ENCODE assay signal across 15 mouse cellular contexts in the genomic region with DNA sequence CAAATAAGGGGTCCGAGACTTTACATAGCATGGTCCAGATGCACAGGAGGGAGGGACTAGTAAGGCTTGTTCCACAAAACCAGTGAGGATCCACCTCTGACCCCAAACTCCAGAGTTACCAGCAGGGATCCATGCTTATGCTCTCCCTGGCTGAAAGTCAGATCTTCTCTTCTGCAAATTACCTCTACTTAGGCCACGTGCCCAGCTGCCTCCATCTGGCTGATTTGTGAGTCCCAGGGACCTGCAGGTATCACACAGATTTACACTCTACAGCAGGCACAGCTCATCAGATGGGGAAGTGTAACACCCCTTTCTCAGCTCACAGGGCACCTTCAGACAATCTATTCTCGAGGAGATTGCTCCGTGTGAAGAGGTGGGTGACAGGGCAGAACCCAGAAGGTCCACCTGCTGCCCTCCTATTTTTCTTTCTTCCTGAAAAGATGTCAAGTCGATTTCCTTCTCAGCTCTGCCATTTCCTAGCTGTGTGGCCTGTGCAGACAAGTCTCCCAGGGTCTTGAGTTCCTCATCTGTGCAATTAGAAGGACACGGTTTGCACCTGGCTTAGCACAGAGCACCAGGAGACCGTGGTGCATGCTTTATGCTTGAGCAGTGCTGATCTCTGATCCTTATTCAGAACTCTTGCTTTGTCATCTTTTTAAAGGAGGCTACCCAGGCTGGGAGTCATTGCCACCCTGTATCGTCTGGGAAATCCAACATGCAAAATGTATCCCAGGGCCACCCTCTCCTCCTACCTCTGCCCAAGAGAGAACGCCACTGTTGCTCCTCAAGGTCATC.
DNase-seq lines count a peak whose midpoint lies in the region; ATAC-seq and TF ChIP-seq lines count a peak whose summit lies in the region.
"Had no signal": no experiment of that assay in that cellular context is flagged by ENCODE, and none has a peak within 500 bp of the region (broad histone marks: within the 10 kb centered on the region; RNA-seq: fewer than 3 reads in every experiment).

No protein-coding gene starts in this region.

- H3K4me2 ChIP-seq in hindbrain, postnatal 0 days (ENCODE audit: low read depth, low read length): no peak overlapping the region
- no peak overlapping the region for H3K4me2 ChIP-seq in hindbrain, embryonic 13.5 days
- H3K4me2 ChIP-seq in intestine, embryonic 16.5 days (ENCODE audit: low read depth, low read length): no peak overlapping the region
- H3K4me2 ChIP-seq: forebrain, embryonic 13.5 days; heart, embryonic 13.5 days had no signal

- peak; percentile 45; the same call in 1 of the 2 replicates for ATAC-seq in hindbrain, postnatal 0 days
- no peak for ATAC-seq in hindbrain, embryonic 13.5 days (ENCODE audit: low FRiP score)
- no peak for ATAC-seq in intestine, embryonic 16.5 days
- ATAC-seq: forebrain, embryonic 13.5 days; forebrain, postnatal 0 days had no signal

- no peak overlapping the region for H3K9ac ChIP-seq in hindbrain, postnatal 0 days (replicated peaks; ENCODE audit: low read length)
- H3K9ac ChIP-seq in hindbrain, embryonic 13.5 days: no peak overlapping the region
- H3K9ac ChIP-seq in intestine, embryonic 16.5 days (ENCODE audit: low read depth, low read length): no peak overlapping the region
- H3K9ac ChIP-seq: forebrain, embryonic 13.5 days; forebrain, postnatal 0 days; heart, embryonic 13.5 days had no signal

- H3K27me3 ChIP-seq in hindbrain, postnatal 0 days (ENCODE audit: insufficient read depth, low read length): no peaks in the 10 kb centered on the region
- H3K27me3 ChIP-seq in hindbrain, embryonic 13.5 days: no peaks in the 10 kb centered on the region
- no peaks in the 10 kb centered on the region for H3K27me3 ChIP-seq in intestine, embryonic 16.5 days (replicated peaks; ENCODE audit: control insufficient read depth, insufficient read depth, low read length)
- H3K27me3 ChIP-seq: forebrain, embryonic 13.5 days; heart, embryonic 13.5 days had no signal

- peak; percentile 48 to 56 for DNase-seq in cerebellum, postnatal 10 days
- DNase-seq in cerebellum, adult 11-12 months: no peak
- peak; percentile 46 for DNase-seq in hindbrain, postnatal 0 days (ENCODE audit: low spot score)
- DNase-seq in left cerebral cortex, postnatal 4 days: peak; percentile 32
- DNase-seq in left cerebral cortex, postnatal 36 days (ENCODE audit: low spot score in 2 of 2): no peak
- DNase-seq: adrenal gland, postnatal 10 days; cerebellum, adult 2 months; forebrain, postnatal 0 days; gastrocnemius, postnatal 14 days; heart, postnatal 36 days had no signal

- intact Hi-C loops in left cerebral cortex, postnatal 4 days (cut with DNase I): no loop called here
- intact Hi-C loops in left cerebral cortex, postnatal 36 days (cut with DNase I): no loop called here

- no peaks in the 10 kb centered on the region; the same call in 1 of the 2 replicates for H3K9me3 ChIP-seq in hindbrain, postnatal 0 days (ENCODE audit: low read length)
- H3K9me3 ChIP-seq in hindbrain, embryonic 13.5 days: 0 out of 2 replicates have a peak, but pooled peaks cover 6% of the 10 kb centered on the region
- H3K9me3 ChIP-seq in intestine, embryonic 16.5 days (ENCODE audit: control insufficient read depth, low read length): no peaks in the 10 kb centered on the region

- 0 out of 2 replicates have a peak, but pooled peaks cover 5% of the 10 kb centered on the region for H3K4me1 ChIP-seq in hindbrain, postnatal 0 days (ENCODE audit: insufficient read depth, low read length)
- no peaks in the 10 kb centered on the region for H3K4me1 ChIP-seq in hindbrain, embryonic 13.5 days (replicated peaks)
- H3K4me1 ChIP-seq in intestine, embryonic 16.5 days (ENCODE audit: control insufficient read depth, insufficient read depth, low read length): no peaks in the 10 kb centered on the region
- H3K4me1 ChIP-seq: embryonic facial prominence, embryonic 10.5 days; forebrain, embryonic 13.5 days; heart, embryonic 13.5 days had no signal

- H3K27ac ChIP-seq in hindbrain, postnatal 0 days: no peak overlapping the region; the same call in 1 of the 2 replicates
- H3K27ac ChIP-seq in hindbrain, embryonic 13.5 days: no peak overlapping the region
- H3K27ac ChIP-seq in intestine, embryonic 16.5 days (ENCODE audit: low read length): no peak overlapping the region
- H3K27ac ChIP-seq: embryonic facial prominence, embryonic 10.5 days; forebrain, embryonic 13.5 days; heart, embryonic 13.5 days had no signal

- no peak overlapping the region for H3K4me3 ChIP-seq in hindbrain, postnatal 0 days (ENCODE audit: low read length)
- no peak overlapping the region for H3K4me3 ChIP-seq in hindbrain, embryonic 13.5 days
- no peak overlapping the region for H3K4me3 ChIP-seq in intestine, embryonic 16.5 days (ENCODE audit: low read length)
- H3K4me3 ChIP-seq: embryonic facial prominence, embryonic 10.5 days; forebrain, embryonic 13.5 days; heart, embryonic 13.5 days had no signal

- no peak for TF ChIP-seq CTCF in hindbrain, postnatal 0 days (IDR thresholded peaks at IDR 0.05; ENCODE audit: low read depth)

- no peaks in the 10 kb centered on the region for H3K36me3 ChIP-seq in hindbrain, postnatal 0 days (ENCODE audit: insufficient read depth, low read length)
- H3K36me3 ChIP-seq in hindbrain, embryonic 13.5 days: 0 out of 2 replicates have a peak, but pooled peaks cover 3% of the 10 kb centered on the region
- no peaks in the 10 kb centered on the region for H3K36me3 ChIP-seq in intestine, embryonic 16.5 days (ENCODE audit: control insufficient read depth, insufficient read depth, low read length)
- H3K36me3 ChIP-seq: embryonic facial prominence, embryonic 10.5 days; heart, embryonic 13.5 days had no signal

- 56% methylated on average over 9 of the region's 9 CpGs for WGBS in hindbrain, postnatal 0 days
- 77% methylated on average over 9 of the region's 9 CpGs for WGBS in hindbrain, embryonic 13.5 days
- WGBS in intestine, embryonic 16.5 days: 79% methylated on average over 9 of the region's 9 CpGs

Comparison
In these comparisons a context has a peak if more than half of its experiments do, and no peak if none do; other contexts are left out.
1. DNase-seq: peak in cerebellum, postnatal 10 days (2 of 2), hindbrain, postnatal 0 days (single experiment) and left cerebral cortex, postnatal 4 days (single experiment); none in cerebellum, adult 11-12 months (single experiment) and left cerebral cortex, postnatal 36 days (0 of 2).